Mouse (Mus musculus): Measurements from ENCODE around the gene Bbs9.

The Bbs9 gene

DNA sequence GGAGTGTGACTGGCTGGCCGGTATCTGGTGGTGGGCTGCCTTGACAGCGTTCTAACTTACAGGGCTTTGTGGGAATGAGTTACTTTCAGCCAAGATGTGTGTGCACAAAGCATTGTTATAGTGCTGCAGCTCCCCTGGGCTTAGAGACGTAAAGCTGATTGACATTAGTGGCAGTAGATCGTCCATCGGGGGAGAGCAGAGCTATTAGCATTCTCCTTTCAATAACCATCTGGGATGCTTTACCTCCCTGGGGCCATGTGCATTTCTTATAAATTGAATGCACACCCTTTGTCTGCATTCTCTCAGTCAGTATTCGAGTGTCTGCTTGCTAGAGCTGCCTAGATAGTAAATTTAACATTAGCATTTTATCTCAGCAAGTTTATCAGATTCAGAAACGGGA lies 214.7 kb downstream of the Bbs9 start:
- no peak for DNase-seq (ENCODE audit: low spot score in 2 of 2)

DNA sequence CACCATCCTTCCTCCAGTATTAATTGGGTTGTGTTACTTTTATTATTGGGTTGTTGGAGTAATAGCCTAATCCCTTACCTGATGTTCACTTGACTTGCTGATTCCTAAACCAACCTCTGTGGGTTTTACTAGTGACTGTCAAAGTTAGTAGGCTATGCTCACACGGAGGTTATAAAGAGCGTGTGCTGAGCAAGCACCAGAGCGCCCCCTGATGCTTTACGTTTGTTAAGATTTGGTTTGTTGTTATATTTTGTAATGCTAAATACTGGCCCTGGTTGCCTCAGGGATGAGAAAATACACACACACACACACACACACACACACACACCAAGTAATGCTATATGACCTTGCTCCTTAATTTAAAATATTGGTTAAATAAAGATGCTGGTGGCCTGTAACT lies 219.9 kb downstream of the Bbs9 start:
- no peak for DNase-seq (ENCODE audit: low spot score in 2 of 2)

GRCm38 (mm10) chr9:22696809-22697374 lies 221.4 kb downstream of the Bbs9 start:
- DNase-seq (ENCODE audit: low spot score in 2 of 2), result no peak

- no peak for DNase-seq (ENCODE audit: low spot score in 2 of 2)
These were observed 222.3 kb downstream of the Bbs9 start for GRCm38 (mm10) chr9:22697811-22698210.

- no peak for DNase-seq (ENCODE audit: low spot score in 2 of 2)
These were observed 223.0 kb downstream of the Bbs9 start for GRCm38 (mm10) chr9:22698501-22698900.

- DNase-seq (ENCODE audit: low spot score in 2 of 2), result no peak
These were observed 226.6 kb downstream of the Bbs9 start for GRCm38 (mm10) chr9:22702065-22702611.

DNA sequence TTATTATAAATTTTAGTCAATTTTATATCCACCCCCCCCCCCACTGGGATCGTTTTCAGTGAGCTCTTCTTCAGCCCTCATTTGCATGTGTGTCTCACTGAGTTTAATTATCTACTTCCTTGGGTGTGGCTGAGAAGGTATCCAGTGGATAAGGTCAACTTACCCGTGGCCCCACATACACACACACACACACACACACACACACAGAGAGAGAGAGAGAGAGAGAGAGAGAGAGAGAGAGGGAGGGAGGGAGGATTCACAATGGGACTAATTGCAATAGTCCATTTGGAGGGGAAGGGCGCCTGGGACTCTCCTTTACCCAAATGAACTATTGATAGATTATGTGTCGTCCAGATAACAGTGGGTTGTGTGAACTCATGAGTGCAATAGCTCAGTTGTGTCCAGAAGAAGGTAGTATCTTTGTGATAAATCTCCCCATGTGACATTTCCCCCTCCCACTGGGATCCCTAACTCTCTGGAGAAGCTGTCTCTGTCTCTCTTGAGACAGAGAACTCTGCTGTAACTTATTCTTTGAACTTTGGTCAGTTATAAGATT lies 227.4 kb downstream of the Bbs9 start:
- no peak for DNase-seq (ENCODE audit: low spot score in 2 of 2)

- DNase-seq (ENCODE audit: low spot score in 2 of 2), result no peak
These were observed 228.0 kb downstream of the Bbs9 start for GRCm38 (mm10) chr9:22703541-22703940.

DNA sequence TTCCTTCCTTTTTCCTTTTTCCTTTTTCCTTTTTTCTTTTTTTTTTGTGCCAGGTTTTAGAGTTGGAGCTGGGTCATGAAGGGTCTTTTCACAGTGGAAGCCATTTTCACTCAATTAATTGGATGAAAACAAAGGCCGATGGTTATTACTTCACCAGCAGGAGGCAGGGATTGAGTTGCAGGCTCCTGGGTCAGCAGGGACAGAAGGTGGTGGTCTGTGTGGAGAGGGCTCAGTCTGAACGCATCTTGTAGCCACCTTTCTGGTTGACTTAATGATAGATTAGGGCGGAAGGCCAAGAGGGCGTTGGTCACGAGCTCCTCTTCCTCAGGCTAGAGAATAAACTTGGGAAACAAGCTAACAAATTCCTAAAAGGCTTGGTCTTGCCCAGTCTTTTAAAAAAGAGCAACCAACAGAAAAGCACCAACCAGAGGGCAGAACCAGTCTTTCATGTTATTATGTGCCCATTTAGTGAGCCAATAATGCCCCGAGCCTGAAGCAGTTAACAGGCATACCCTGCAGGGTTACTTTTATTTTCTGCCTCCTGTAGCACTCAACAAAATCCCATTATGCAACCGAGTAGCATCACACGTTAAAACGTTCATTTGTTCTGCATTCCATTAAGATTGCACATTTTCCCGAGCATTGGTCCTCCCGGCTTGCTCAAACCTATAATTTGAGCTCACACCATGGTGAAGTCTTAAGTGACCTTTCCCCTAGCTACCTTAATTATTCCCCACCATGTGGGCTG lies 231.8 kb downstream of the Bbs9 start:
- no peak for DNase-seq (ENCODE audit: low spot score in 2 of 2)

GRCm38 (mm10) chr9:22708970-22709726 lies 233.6 kb downstream of the Bbs9 start:
- peak; percentile 26 to 51 for DNase-seq (ENCODE audit: low spot score in 2 of 2)

- no peak for DNase-seq (ENCODE audit: low spot score in 2 of 2)
These were observed 234.5 kb downstream of the Bbs9 start for GRCm38 (mm10) chr9:22710032-22710431.

GRCm38 (mm10) chr9:22711339-22711738 lies 235.8 kb downstream of the Bbs9 start:
- DNase-seq (ENCODE audit: low spot score in 2 of 2), result no peak

- no peak for DNase-seq (ENCODE audit: low spot score in 2 of 2)
These were observed 237.2 kb downstream of the Bbs9 start for GRCm38 (mm10) chr9:22712743-22713142.

GRCm38 (mm10) chr9:22713286-22713685 lies 237.8 kb downstream of the Bbs9 start:
- DNase-seq (ENCODE audit: low spot score in 2 of 2), result peak in 1 of 2 experiments; percentile 46

DNA sequence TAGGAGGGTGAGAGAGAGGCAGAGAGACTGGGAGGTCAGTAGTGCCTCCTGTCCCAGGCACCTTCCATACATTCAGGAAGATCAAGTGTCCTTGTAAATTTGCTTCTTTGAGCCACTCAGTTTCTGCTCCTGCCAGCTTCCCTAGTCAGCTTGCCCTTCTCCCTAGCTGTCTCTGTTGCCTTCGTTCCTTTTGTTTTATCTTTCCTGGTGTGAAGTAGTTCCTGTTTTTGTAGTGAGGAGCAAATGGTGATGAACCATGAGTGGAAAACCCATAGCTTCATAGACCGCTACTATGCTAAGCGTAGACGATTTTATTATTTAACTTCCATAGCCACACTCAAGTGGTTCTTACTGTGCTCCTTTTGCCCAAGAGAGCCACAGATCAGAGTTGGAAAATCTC lies 242.1 kb downstream of the Bbs9 start:
- DNase-seq (ENCODE audit: low spot score in 2 of 2), result no peak

GRCm38 (mm10) chr9:22718174-22718823 lies 242.8 kb downstream of the Bbs9 start:
- DNase-seq (ENCODE audit: low spot score in 2 of 2), result no peak

DNA sequence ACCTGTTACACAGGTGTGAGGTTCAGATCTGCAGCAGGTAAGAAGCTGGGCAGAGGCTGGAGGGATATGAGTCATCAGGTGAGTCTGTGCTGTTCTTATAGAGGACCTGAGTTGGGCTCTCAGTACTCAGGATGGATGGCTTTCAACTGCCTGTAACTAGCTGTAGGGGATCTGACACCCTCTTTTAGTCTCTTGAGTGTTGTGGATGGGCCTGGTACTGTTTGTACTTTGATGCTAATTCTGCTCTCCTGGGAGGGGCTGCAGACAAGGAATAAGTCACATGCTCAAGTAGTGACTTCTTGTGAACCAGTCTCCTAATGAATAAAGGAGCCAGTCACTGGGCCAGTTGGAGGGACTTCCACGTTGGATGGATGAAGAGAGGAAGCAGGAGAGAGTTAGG lies 257.1 kb downstream of the Bbs9 start:
- DNase-seq (ENCODE audit: low spot score in 2 of 2), result no peak

- no peak for DNase-seq (ENCODE audit: low spot score in 2 of 2)
These were observed 259.4 kb downstream of the Bbs9 start for GRCm38 (mm10) chr9:22734954-22735353.

DNA sequence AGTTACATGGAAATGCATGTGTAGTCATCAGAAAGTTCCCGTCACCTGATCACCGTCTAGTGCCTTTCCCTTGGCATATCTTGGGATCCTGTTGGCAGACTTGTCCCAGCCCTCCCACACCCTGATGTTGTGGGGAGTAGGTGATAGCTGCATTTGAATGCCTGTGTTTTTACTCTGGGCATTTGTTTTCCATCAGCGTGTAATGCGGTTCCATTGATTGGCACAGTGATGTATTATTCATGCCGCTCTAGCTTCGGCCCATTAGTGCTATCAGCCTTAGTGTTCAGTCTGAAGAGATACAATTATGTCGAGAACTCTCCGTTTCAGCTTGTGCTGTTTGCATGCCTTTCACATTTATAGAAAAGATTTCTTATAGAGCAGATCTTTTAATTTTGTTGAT lies 259.9 kb downstream of the Bbs9 start:
- DNase-seq (ENCODE audit: low spot score in 2 of 2), result no peak

DNA sequence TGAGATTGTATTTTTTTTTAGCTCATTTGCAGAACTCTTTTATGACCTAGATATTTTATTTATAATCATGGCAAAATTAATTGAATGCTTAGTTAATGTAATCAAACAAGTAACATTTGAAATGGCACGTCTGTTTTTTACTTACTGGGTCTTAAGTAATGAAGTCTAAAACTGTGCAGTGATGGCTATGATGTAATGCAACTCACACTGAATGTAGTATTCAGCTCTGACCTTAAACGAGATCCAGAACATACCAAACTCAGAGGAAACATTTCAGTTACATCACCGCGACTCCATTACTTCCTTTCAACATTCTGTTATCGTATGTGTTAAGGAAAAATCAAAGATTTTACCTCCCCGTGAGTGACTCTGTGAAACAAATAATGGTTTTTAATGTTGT lies 262.4 kb downstream of the Bbs9 start:
- no peak for DNase-seq (ENCODE audit: low spot score in 2 of 2)

DNA sequence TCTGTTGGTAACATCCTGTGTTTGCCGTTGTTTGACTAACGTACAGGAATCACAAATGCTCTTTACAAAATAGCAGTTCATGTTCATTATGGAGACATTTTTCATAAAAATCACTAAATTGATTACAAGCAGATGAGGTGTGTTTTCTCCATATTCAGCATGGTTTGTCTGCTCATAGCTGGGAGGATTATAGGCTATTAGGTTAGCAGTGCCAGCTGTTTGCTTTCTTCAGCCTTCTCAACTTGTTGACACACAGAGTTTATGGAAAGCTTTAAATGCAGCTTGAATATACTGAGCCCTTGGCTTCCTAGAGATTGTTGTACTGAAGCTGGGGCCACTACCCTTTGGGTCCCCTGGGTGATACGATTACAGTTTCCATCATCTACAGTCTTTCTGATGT lies 263.3 kb downstream of the Bbs9 start:
- no peak for DNase-seq (ENCODE audit: low spot score in 2 of 2)

DNA sequence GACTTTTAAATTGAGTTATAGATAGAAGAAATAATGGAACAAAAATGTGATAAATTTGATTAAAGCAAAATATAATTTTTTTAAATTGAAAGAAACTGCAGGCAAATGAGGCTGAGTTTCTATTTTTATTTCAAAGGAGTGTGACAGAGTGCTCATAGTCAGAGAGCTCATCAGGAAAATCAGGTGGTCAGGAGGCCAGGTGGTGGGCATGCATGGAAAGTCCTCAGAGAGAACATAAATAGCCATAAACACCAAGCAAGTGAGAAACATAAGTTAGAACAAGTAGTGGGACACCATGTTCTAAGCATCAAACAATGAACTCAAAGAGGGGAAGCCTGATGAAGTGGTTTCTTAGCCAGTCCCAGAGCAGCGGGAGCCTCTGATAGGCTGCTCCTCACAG lies 266.5 kb downstream of the Bbs9 start:
- DNase-seq (ENCODE audit: low spot score in 2 of 2), result no peak
